Mouse (Mus musculus) heart, embryonic 11.5 days (tissue): ENCODE data around the gene Eef1akmt3. TPM values are rescaled to one million over a fixed set of nuclear protein-coding genes. Genes with fewer than 3 reads are reported as not detected.

Experiments used
- ATAC-seq: fragments of 200-750 bp; cut with Nextera tagmentation; replicated peaks from 2 replicates; pipeline ENCODE4 v1.8.0; 2017; ENCODE audit warnings: moderate library complexity; ENCODE audit not compliant: insufficient number of reproducible peaks, low FRiP score, low TSS enrichment
- H3K27ac ChIP-seq: fragments of 300-500 bp; sonication (generic); 2 replicates; pipeline ENCODE4 v1.5.1; 2014; ENCODE audit warnings: mild to moderate bottlenecking, low read depth, low read length
- H3K27me3 ChIP-seq: fragments of 300-500 bp; sonication (generic); 2 replicates; pipeline ENCODE4 v1.6.1; 2014; ENCODE audit warnings: mild to moderate bottlenecking, low read length, mixed read lengths; ENCODE audit not compliant: control insufficient read depth, insufficient read depth
- H3K36me3 ChIP-seq: fragments of 300-500 bp; sonication (generic); 2 replicates; pipeline ENCODE4 v1.6.1; 2014; ENCODE audit warnings: mild to moderate bottlenecking, low read length, moderate library complexity, mixed read lengths; ENCODE audit not compliant: control insufficient read depth, insufficient read depth
- H3K4me1 ChIP-seq: fragments of 300-500 bp; sonication (generic); 2 replicates; pipeline ENCODE4 v1.6.1; 2014; ENCODE audit warnings: low read length; ENCODE audit not compliant: control insufficient read depth, insufficient read depth
- H3K4me2 ChIP-seq: fragments of 300-500 bp; sonication (generic); 2 replicates; pipeline ENCODE4 v1.6.1; 2014; ENCODE audit warnings: mild to moderate bottlenecking, moderate library complexity
- H3K4me3 ChIP-seq: fragments of 300-500 bp; sonication (generic); 2 replicates; pipeline ENCODE4 v1.5.1; 2014; ENCODE audit warnings: low read depth, low read length
- H3K9ac ChIP-seq: fragments of 300-500 bp; sonication (generic); 2 replicates; pipeline ENCODE4 v1.6.1; 2014; ENCODE audit warnings: mild to moderate bottlenecking, low read depth, low read length, moderate library complexity
- H3K9me3 ChIP-seq: fragments of 300-500 bp; sonication (generic); replicated peaks from 2 replicates; pipeline ENCODE4 v1.6.1; 2016; ENCODE audit warnings: low read length; ENCODE audit not compliant: control insufficient read depth
- WGBS: fragments of 180-500 bp; shearing (Covaris S2); extraction: QIAGEN DNeasy Blood & Tissue Kit; methylation state at CpG from one replicate; pipeline ENCODE4 v1.1.7; 2014; ENCODE audit not compliant: insufficient replicate concordance; 5-methylcytosine and 5-hydroxymethylcytosine counted together
- polyA plus RNA-seq: library from polyadenylated mRNA; unstranded; fragments of >200 nt; fragmentation: Nextera tagmentation; extraction: Ambion mirVana; gene quantifications from 2 replicates; pipeline ENCODE4 v1.2.1, GENCODE M21; 2014

The Eef1akmt3 gene
- polyA plus RNA-seq, 1 experiment from 2014 or later: 0.31 TPM

DNA sequence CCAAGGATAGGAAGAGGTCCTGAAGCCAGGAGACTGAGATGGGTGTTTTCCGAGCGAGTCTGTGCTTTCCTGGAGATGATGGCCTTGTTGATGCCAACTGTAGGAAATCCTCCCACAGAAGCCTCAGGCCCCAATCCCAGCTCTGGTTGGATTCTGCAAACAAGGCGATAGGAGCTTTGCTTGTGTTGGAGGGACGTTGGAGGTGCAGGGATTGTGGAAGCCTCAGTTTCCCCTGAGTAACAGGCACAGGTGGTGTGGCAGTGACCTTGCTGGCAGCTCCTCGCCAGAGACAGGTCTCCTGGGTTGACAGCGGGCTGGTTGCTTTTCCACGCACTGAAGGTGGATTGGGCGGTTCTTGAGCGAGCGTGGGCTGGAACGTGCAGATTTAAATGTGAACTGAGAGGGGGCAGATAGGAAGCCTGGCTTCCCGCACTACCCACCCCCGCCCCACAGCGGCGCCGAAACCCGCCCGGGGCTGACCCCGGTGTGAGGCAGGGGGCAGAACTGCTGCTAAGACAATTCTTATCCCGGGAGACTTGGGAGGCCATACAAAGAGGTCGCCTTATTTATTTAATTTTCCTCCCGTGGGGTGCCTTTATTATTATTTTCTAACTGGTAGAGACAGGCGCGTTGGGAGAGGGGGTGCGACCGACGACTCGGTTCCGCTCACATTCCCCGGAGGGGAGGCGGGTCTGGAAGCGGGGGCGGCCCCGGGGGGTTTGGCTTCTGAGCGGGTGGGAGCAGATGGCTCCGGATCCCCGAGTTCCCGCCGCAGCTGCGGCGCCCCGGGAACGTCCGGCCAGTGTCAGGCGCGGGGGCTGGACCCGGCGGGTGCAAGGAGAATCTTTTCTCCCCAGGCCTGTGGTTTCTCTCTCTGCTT lies 39.8 kb upstream of the Eef1akmt3 start:
- Histone ChIP-seq H3K4me3 (peak overlapping the region; percentile 33), H3K9me3 (no peaks in the 10 kb centered on the region), H3K27ac (no peak overlapping the region), H3K4me2 (peak overlapping the region; percentile 56), H3K9ac (no peak overlapping the region), H3K36me3 (no peaks in the 10 kb centered on the region), H3K27me3 (peaks cover 86% of the 10 kb centered on the region), H3K4me1 (peaks cover 12% of the 10 kb centered on the region)
- 2% methylated on average over 48 of the region's 48 CpGs for WGBS
- ATAC-seq: no peak

DNA sequence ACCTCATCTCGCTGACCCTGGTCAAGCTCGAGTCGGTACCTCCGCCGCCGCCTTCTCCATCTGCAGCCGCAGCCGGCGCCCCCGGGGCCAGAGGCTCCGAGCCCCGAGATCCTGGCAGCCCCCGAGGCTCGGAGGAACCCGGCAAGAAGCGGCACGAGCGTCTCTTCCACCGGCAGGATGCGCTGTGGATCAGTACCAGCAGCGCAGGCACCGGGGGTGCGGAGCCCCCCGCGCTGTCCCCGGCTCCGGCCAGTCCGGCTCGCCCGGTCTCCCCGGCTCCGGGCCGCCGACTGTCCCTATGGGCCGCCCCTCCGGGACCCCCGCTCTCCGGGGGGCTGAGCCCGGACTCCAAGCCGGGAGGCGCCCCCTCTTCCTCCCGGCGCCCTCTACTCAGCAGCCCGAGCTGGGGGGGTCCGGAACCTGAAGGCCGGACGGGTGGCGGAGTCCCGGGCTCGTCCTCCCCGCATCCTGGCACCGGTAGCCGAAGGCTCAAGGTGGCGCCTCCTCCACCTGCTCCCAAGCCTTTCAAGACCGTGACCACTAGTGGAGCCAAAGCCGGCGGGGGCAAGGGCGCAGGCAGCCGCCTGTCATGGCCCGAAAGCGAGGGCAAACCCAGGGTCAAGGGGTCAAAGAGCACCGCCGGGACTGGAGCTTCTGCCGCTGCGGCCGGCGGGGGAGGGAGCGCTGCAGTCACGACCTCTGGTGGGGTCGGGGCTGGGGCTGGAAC lies 38.5 kb upstream of the Eef1akmt3 start:
- H3K4me2 ChIP-seq: peak overlapping the region; percentile 62
- H3K4me3 ChIP-seq: peak overlapping the region; percentile 41
- no peak overlapping the region for H3K27ac ChIP-seq
- peaks cover 12% of the 10 kb centered on the region for H3K4me1 ChIP-seq
- 2% methylated on average over 70 of the region's 70 CpGs for WGBS
- H3K36me3 ChIP-seq: no peaks in the 10 kb centered on the region
- no peaks in the 10 kb centered on the region for H3K9me3 ChIP-seq
- 0 out of 2 replicates have a peak overlapping the region, but pooled peaks have one; percentile 28 for H3K9ac ChIP-seq
- peaks cover 94% of the 10 kb centered on the region for H3K27me3 ChIP-seq
- ATAC-seq: no peak

DNA sequence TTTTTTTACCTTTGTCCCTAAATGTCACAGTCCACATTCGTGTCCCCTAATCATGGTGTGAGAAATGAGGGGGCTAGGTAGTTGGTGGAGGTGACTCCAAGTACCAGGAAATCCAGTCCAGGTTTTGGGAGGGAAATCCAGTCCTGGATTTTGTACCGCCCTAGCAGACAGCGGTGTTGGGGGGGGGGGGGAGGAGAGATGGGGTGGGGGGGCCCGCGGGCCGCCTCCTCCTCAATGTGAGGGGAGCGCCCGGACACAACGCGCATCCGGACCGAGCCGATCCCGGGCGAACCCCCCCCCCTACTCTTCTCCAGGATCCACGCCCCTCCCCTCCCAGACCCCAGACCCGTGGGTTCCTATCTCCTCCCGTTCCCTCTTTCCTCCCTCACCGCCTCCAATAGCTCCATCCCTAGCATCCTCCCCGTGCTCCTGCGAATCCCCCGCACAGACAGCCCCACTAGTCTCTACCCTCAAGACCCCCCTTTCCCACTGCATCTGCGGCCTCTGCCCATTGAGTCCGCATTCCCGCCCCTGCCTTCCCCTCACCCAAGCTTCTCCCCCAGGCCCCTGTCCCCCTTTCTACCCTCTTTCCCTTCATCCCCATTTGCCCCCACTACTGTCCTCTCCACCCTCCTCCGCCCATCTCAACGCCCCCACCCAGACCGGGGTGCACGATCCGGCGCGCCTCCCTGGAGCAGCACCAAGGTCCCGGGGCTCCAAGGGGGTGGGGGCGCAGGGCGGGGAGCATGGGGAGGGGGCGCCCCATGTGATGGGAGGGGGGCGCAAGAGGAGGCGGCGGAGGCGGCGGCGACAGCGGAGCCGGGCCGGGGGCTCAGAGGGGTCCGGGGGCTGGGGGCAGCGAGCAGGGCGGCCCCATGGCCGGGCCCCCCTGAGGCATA lies 37.6 kb upstream of the Eef1akmt3 start:
- 1% methylated on average over 41 of the region's 49 CpGs for WGBS
- ATAC-seq: no peak

DNA sequence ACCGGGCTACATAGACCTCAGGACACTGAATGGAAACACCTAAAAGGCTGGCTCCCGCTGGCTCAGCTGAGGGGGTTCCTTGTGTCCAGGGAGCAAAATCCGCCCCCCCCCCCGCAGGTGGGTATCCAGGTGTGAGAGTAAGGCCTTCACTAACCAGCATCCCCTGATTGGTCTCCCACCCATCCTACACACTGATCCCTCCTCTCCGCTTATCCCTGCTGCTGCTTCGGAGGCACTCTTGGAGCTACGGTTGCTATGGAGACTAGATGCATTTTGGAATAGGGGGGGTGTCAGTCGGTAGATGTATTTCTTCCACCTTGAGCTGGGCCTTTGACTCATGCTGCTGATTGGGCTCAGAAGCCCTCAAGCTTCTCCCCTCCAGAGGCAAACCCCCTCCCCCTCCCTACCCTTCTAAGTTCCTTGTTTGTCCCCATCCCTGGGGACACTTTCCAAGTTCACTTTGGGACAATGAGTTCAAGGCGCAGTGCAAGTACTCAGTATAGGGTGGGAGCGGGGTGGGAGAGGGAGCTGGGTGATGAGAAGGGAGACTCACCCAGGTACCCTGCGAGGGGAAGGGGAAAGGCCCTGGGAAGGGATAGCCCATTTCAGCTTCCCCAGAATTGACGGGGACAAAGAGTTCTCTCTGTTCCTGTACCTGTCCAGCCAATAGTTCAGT lies 36.8 kb upstream of the Eef1akmt3 start:
- ATAC-seq: no peak
- peaks cover 12% of the 10 kb centered on the region for H3K4me1 ChIP-seq
- no peak overlapping the region for H3K27ac ChIP-seq
- peak overlapping the region; percentile 41; the same call in 1 of the 2 replicates for H3K4me3 ChIP-seq
- H3K4me2 ChIP-seq: peak overlapping the region; percentile 62; the same call in 1 of the 2 replicates
- H3K9ac ChIP-seq: no peak overlapping the region
- H3K36me3 ChIP-seq: no peaks in the 10 kb centered on the region
- 3% methylated on average over 12 of the region's 12 CpGs for WGBS
- no peaks in the 10 kb centered on the region for H3K9me3 ChIP-seq
- H3K27me3 ChIP-seq: peaks cover 77% of the 10 kb centered on the region

More for the DNA sequence above, 37.6 kb upstream of the Eef1akmt3 start:
- Histone ChIP-seq H3K27me3 (peaks cover 85% of the 10 kb centered on the region), H3K36me3 (no peaks in the 10 kb centered on the region), H3K4me2 (peak overlapping the region; percentile 62), H3K9me3 (no peaks in the 10 kb centered on the region), H3K4me1 (peaks cover 12% of the 10 kb centered on the region), H3K4me3 (peak overlapping the region; percentile 41), H3K9ac (no peak overlapping the region), H3K27ac (no peak overlapping the region)

DNA sequence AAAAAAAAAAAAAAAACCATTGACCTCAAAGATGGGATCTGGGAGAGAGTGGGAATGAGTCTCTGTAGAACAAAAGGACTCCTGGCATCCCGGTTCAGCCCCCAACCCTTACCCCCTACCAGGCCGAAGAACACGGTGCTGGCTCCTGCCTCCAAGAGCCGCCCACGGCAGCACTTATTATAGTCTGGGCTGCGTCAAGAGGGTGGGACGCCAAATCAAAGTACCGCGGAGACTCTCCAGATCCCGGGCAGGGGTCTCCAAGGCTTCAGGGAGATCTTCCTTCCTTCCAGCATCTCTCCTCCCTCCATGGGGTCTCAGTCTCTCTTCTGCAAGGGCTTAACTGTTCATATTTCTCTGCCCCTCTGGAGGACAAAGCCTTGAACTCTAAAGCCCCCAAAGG lies 36.2 kb upstream of the Eef1akmt3 start:
- no peak overlapping the region for H3K4me2 ChIP-seq
- H3K27ac ChIP-seq: no peak overlapping the region
- peaks cover 12% of the 10 kb centered on the region for H3K4me1 ChIP-seq
- H3K9me3 ChIP-seq: no peaks in the 10 kb centered on the region
- no peak overlapping the region for H3K4me3 ChIP-seq
- H3K27me3 ChIP-seq: peaks cover 71% of the 10 kb centered on the region
- 9% methylated on average over 10 of the region's 10 CpGs for WGBS
- no peaks in the 10 kb centered on the region for H3K36me3 ChIP-seq
- no peak for ATAC-seq
- H3K9ac ChIP-seq: no peak overlapping the region

DNA sequence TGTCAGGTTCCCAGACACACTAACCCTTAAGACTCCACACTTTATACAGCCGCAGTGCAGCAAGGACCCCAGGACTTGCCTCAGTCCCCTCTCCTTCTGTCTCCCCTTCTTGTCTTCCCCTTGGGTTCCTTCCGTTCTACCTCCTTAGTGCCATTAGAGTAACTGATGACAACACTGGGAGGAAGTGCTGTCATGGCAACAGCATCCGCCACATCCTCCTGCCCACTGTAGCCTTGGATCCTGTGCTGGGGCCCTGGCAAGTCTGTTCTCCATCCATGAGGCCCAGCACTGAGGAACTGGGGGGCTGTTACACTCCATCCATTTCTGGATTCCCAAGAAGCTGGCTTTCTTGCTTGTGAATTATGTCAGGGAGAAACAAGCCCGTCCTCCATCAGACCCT lies 34.8 kb upstream of the Eef1akmt3 start:
- no peaks in the 10 kb centered on the region for H3K9me3 ChIP-seq
- WGBS: 30% methylated on average over 4 of the region's 4 CpGs
- peaks cover 57% of the 10 kb centered on the region for H3K27me3 ChIP-seq
- H3K36me3 ChIP-seq: no peaks in the 10 kb centered on the region
- no peak for ATAC-seq
- H3K27ac ChIP-seq: no peak overlapping the region
- no peak overlapping the region for H3K4me3 ChIP-seq
- H3K9ac ChIP-seq: no peak overlapping the region
- H3K4me1 ChIP-seq: peaks cover 13% of the 10 kb centered on the region
- H3K4me2 ChIP-seq: no peak overlapping the region

DNA sequence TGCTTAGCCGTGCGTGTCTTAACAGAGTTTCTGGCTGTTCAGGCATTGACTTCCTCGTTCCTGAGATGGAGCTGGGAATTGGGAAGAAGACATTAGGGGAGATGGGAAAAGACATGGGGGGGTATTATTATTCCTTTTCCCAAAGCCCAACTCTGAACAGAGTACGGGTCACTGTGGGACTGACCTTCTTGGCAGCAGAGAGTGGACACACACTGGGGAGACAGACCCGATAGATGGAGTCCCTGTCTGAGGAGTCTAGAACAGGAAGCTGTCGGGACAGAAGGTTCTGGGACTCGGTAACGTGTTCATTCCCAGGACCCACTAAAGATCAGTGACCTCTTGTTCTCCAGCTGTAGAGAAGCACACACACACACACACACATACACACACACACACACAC lies 34.3 kb upstream of the Eef1akmt3 start:
- no peak overlapping the region for H3K27ac ChIP-seq
- H3K36me3 ChIP-seq: no peaks in the 10 kb centered on the region
- no peak overlapping the region for H3K9ac ChIP-seq
- peaks cover 52% of the 10 kb centered on the region for H3K27me3 ChIP-seq
- 67% methylated on average over 8 of the region's 8 CpGs for WGBS
- H3K4me2 ChIP-seq: no peak overlapping the region
- no peak for ATAC-seq
- H3K4me3 ChIP-seq: no peak overlapping the region
- no peaks in the 10 kb centered on the region for H3K9me3 ChIP-seq
- H3K4me1 ChIP-seq: peaks cover 16% of the 10 kb centered on the region

DNA sequence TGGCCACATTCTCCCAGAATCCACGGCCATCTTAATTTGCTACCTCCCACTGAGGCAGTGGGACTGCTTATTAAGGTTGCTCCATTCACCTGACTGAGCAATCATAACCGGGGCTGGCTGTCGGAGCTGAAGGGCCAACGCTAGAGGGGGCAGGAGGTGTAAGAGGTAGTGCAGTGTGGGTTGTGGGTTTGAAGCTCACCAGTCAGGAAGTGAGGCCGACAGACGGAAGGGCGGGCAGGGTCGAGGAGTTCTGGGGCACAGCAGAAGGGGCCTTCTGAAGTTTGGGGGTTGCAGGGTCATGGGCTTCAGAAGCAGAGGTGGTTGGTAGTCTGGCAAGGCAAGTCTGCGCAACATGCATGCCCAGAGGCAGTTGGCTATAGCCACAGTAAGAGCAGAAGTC lies 33.8 kb upstream of the Eef1akmt3 start, which contains the start of gene Agap2:
Agap2 (plus strand) TSS at position 205 of the 400 bp plus-strand sequence.
- H3K4me1 ChIP-seq: peaks cover 16% of the 10 kb centered on the region
- H3K9ac ChIP-seq: no peak within 1 kb of the TSS
- H3K4me3 ChIP-seq: no peak within 1 kb of the TSS
- no peak for ATAC-seq
- peaks cover 47% of the 10 kb centered on the region for H3K27me3 ChIP-seq
- H3K36me3 ChIP-seq: no peaks in the 10 kb centered on the region
- no peak within 1 kb of the TSS for H3K27ac ChIP-seq
- H3K9me3 ChIP-seq: no peaks in the 10 kb centered on the region
- WGBS: 50% methylated on average over 9 of the region's 9 CpGs
- no peak within 1 kb of the TSS for H3K4me2 ChIP-seq
